Mouse (Mus musculus) liver, adult 2 months (tissue): ENCODE results near the gene Iyd. TPM values are rescaled to one million over a fixed set of nuclear protein-coding genes. Genes with fewer than 3 reads are reported as not detected.

Experiments used
- DNase-seq: peaks from one replicate; pipeline ENCODE4 v3.0.0-alpha.2; 2011; ENCODE audit warnings: low read depth, low spot score; ENCODE audit errors: extremely low read depth
- H3K27ac ChIP-seq: fragments of 200-500 bp; replicated peaks from 2 replicates; pipeline ENCODE4 v1.5.1; 2012; ENCODE audit warnings: low read depth, mild to moderate bottlenecking, control low read depth, inconsistent platforms, low read length; ENCODE audit not compliant: insufficient read depth
- H3K27me3 ChIP-seq: fragments of 200-500 bp; 2 replicates; pipeline ENCODE4 v1.6.1; 2012; ENCODE audit warnings: mild to moderate bottlenecking, moderate library complexity, low read length, inconsistent platforms; ENCODE audit not compliant: control insufficient read depth, insufficient read depth
- H3K36me3 ChIP-seq: fragments of 200-500 bp; 2 replicates; pipeline ENCODE4 v1.6.1; 2012; ENCODE audit warnings: low read length, inconsistent platforms; ENCODE audit not compliant: control insufficient read depth, insufficient read depth
- H3K4me1 ChIP-seq: fragments of 200-500 bp; 2 replicates; pipeline ENCODE4 v1.6.1; 2011; ENCODE audit warnings: low read length; ENCODE audit not compliant: control insufficient read depth, insufficient read depth
- H3K4me3 ChIP-seq: fragments of 200-500 bp; 2 replicates; pipeline ENCODE4 v1.5.1; 2011; ENCODE audit warnings: low read depth, mild to moderate bottlenecking, control low read depth, low read length, moderate library complexity; ENCODE audit not compliant: insufficient read depth
- H3K79me2 ChIP-seq: fragments of 200-500 bp; 2 replicates; pipeline ENCODE4 v1.6.1; 2012; ENCODE audit warnings: inconsistent platforms, mild to moderate bottlenecking, low read length, moderate library complexity; ENCODE audit not compliant: control insufficient read depth, insufficient read depth
- H3K9ac ChIP-seq: fragments of 200-500 bp; 2 replicates; pipeline ENCODE4 v1.6.1; 2012; ENCODE audit warnings: low read depth, mild to moderate bottlenecking, control low read depth, inconsistent platforms, low read length
- CTCF ChIP-seq: fragments of 200-500 bp; IDR thresholded peaks from 2 replicates; pipeline ENCODE4 v1.5.1; 2011; ENCODE audit warnings: low read depth, low read length, control low read depth
- POLR2A ChIP-seq: fragments of 200-500 bp; IDR thresholded peaks from 2 replicates; pipeline ENCODE4 v1.6.1; 2011; ENCODE audit warnings: low read length, control low read depth; ENCODE audit not compliant: insufficient read depth; ENCODE audit errors: extremely low read depth
- WGBS: fragments of 180-500 bp; shearing (Covaris S2); methylation state at CpG from one replicate; pipeline ENCODE4 v1.1.7; 2018; 5-methylcytosine and 5-hydroxymethylcytosine counted together
- polyA plus RNA-seq: library from polyadenylated mRNA; depleted of rRNA; stranded (reverse); fragments of >200 nt; gene quantifications from 2 replicates; pipeline ENCODE4 v1.2.3, GENCODE M21; 2012
- total RNA-seq: library from RNA; depleted of rRNA; stranded (reverse); fragments of >200 nt; gene quantifications from 2 replicates; pipeline ENCODE4 v1.2.3, GENCODE M21; 2014

Iyd gene
- total and polyA plus RNA-seq, 2 experiments = 47.7 to 112 TPM

DNA sequence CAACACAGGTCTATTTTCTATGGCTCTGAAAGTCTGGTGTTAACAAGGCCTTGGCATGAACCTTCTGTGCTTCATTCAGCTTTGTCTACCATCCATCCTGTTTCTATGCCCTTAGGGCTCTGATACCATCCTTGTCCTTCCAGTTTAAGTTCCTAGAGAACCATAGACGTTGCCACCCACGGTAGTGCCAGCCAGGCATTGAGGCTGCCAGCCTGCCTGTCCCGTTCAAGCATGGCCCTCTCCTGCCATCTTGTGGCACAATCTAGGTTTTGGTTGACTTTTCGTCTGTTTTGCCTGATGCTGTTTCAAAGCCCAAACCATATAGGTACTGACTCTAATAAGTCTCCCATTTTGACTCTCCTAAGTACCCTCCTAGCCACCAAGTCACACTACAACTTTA lies 8.7 kb upstream of the Iyd start:
- Histone ChIP-seq H3K79me2 (no peaks in the 10 kb centered on the region), H3K4me3 (no peak overlapping the region), H3K27me3 (no peaks in the 10 kb centered on the region), H3K36me3 (no peaks in the 10 kb centered on the region), H3K27ac (no peak overlapping the region), H3K9ac (no peak overlapping the region), H3K4me1 (peaks cover 2% of the 10 kb centered on the region)
- TF ChIP-seq CTCF = peak; percentile 97
- no peak for TF ChIP-seq POLR2A
- peak; percentile 41 for DNase-seq
- WGBS = 1% methylated on average over 4 of the region's 4 CpGs

DNA sequence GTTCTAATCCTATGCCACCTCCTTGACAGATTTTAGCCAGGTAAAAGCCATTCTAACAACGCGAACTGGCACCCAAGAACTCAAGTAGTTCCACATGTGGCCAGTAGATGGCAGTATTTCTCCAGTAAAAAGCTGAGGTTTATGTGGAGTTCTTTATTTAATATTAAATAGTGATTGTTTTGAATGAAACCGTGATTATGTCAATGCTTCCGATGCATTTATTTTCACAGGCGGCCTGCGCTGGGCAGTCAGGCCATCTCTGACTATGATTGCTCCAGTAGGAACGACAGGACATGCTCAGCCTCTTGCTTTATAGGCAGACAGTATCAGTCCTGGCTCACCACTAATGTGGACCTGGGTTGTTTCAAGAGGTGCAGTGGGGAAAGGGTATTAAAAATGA lies 5.6 kb upstream of the Iyd start:
- no peaks in the 10 kb centered on the region for H3K36me3 ChIP-seq
- no peaks in the 10 kb centered on the region for H3K27me3 ChIP-seq
- DNase-seq = peak; percentile 38
- H3K4me1 ChIP-seq = peaks cover 2% of the 10 kb centered on the region
- no peak overlapping the region for H3K9ac ChIP-seq
- no peaks in the 10 kb centered on the region for H3K79me2 ChIP-seq
- 4% methylated on average over 7 of the region's 7 CpGs for WGBS
- H3K4me3 ChIP-seq = no peak overlapping the region
- no peak for TF ChIP-seq POLR2A
- TF ChIP-seq CTCF = peak; percentile 43
- H3K27ac ChIP-seq = no peak overlapping the region

- WGBS = 93% methylated on average over 1 of the region's 1 CpGs
Measured at GRCm38 (mm10) chr10:3536361-3536760, 3.7 kb upstream of the Iyd start.

DNA sequence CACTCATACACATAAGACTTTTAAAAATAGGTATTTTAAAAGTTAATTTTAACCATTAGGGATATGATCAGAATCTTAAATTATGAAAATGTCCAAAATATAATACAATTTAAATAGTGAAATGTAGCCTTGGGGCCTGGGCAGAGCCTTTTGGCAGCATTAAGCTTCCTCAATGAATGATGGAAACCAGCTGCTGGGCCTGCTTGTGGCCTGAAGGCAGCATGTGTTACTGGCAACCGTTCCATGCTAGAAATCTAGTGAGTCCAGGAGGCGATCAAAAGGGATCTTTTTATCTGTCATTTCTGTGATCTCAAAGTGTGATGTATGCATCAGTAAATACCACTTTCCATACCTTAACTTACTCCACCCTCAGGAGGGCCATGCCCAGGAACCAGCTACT lies 9.3 kb downstream of the Iyd start:
- no peak for DNase-seq
- Histone ChIP-seq H3K27ac (no peak overlapping the region), H3K4me3 (no peak overlapping the region), H3K4me1 (no peaks in the 10 kb centered on the region), H3K9ac (no peak overlapping the region), H3K79me2 (no peaks in the 10 kb centered on the region), H3K27me3 (no peaks in the 10 kb centered on the region), H3K36me3 (peaks cover 27% of the 10 kb centered on the region)
- no peak for TF ChIP-seq POLR2A
- TF ChIP-seq CTCF = no peak
- WGBS = 83% methylated on average over 2 of the region's 2 CpGs

More at GRCm38 (mm10) chr10:3536361-3536760, 3.7 kb upstream of the Iyd start:
- H3K36me3 ChIP-seq = no peaks in the 10 kb centered on the region
- no peak overlapping the region for H3K27ac ChIP-seq
- H3K27me3 ChIP-seq = no peaks in the 10 kb centered on the region
- peaks cover 4% of the 10 kb centered on the region for H3K4me1 ChIP-seq
- H3K9ac ChIP-seq = no peak overlapping the region
- peaks cover 2% of the 10 kb centered on the region; the same call in 1 of the 2 replicates for H3K79me2 ChIP-seq
- H3K4me3 ChIP-seq = no peak overlapping the region
- TF ChIP-seq POLR2A (no peak), CTCF (no peak)
- DNase-seq = no peak

DNA sequence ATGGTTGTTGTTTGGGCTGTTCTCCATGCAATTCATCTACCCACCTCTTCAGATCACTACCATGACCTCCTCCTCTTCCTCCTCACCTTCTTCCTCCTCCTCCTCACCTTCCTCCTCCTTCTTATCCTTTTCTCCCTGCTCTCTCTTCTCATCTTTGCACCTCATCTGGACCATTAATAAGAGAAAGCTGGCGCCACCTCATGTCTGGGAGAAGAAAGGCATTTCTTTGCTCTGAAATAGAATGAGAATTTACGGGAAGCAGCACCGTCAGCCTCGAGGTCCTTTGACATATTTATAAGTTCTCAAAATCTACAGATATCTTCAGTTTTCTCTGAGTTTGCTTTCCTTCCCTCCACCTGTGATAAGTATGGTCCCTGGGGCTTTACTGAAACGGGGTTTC lies 15.1 kb downstream of the Iyd start:
- 73% methylated on average over 5 of the region's 5 CpGs for WGBS

DNA sequence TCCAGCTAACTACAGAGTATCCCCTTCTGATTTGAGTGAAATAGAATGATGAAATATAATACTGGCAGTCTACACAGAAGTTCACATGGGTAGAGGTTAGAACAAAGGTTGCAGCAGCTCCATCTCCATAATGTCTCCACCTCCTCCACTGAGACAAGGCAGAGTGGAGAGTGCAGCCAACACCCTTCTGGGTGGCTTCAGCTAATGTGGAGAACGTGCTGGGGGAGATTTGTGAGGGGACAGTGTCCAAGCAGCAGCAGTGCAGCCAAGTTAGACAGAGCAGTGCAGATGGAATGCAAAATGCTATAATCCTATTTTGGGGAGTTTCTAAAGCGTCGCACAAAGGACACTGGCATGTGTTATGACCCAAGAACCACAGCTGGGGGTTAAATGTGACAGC lies 16.5 kb downstream of the Iyd start:
- Histone ChIP-seq H3K4me1 (no peaks in the 10 kb centered on the region), H3K9ac (no peak overlapping the region), H3K79me2 (no peaks in the 10 kb centered on the region), H3K27ac (no peak overlapping the region), H3K36me3 (peaks cover 11% of the 10 kb centered on the region), H3K4me3 (no peak overlapping the region), H3K27me3 (no peaks in the 10 kb centered on the region)
- 92% methylated on average over 3 of the region's 3 CpGs for WGBS
- no peak for DNase-seq
- TF ChIP-seq CTCF (no peak), POLR2A (no peak)

More for the DNA sequence above, 15.1 kb downstream of the Iyd start:
- no peak overlapping the region for H3K9ac ChIP-seq
- H3K4me1 ChIP-seq = no peaks in the 10 kb centered on the region
- H3K79me2 ChIP-seq = no peaks in the 10 kb centered on the region
- H3K4me3 ChIP-seq = no peak overlapping the region
- no peaks in the 10 kb centered on the region for H3K27me3 ChIP-seq
- peaks cover 11% of the 10 kb centered on the region for H3K36me3 ChIP-seq
- DNase-seq = no peak
- no peak overlapping the region for H3K27ac ChIP-seq
- TF ChIP-seq POLR2A (no peak), CTCF (0 out of 2 replicates have a peak, but pooled peaks have one; percentile 7)
